Mouse (Mus musculus): ENCODE measurements around the gene Pdcd10. TPM values are rescaled to one million over a fixed set of nuclear protein-coding genes. Genes with fewer than 3 reads are reported as not detected.

The Pdcd10 gene
- polyA plus RNA-seq (2014; fragmentation: Illumina TruSeq; extraction: RNeasy Lipid Tissue Mini Kit (QIAGEN cat#74804); ENCODE audit: low replicate concordance) = 496 TPM

GRCm38 (mm10) chr3:75556695-75557291 is at the start of gene Pdcd10:
Pdcd10 (minus strand) TSS chr3:75556856.

GRCm38 (mm10) chr3:75557292-75557691 is 636 bp upstream of the Pdcd10 start, which contains the start of gene Serpini1:
Serpini1 (plus strand) TSS chr3:75557547.

DNA sequence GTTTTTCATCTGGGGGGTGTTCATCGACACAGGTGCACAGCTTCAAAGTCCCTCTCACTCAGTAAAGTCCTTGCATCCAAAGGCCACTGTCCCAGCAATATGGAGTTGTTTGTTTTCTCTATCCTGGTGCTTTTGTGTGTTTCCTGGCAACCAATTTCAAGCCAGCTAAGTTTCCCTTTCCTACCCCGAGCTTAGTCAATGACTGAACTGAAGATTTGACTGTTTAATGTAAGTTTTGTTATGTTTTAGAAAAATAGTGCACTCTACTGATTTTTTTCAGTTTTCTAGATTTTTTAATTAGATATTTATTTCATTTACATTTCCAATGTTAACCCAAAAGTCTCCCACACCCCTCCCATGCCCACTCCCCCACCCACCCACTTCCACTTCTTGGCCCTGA is 74.6 kb downstream of the Pdcd10 start, which contains the start of gene Wdr49:
TSS of gene Wdr49 (minus strand) at position 101 of the 400 bp plus-strand sequence.

Other genes with a start within 250 kb of the Pdcd10 start
- not detected for gene Wdr49, start 74.7 kb downstream of the Pdcd10 start, polyA plus RNA-seq (2014; fragmentation: Illumina TruSeq; extraction: RNeasy Lipid Tissue Mini Kit (QIAGEN cat#74804); ENCODE audit: low replicate concordance)
- 3.9 TPM for gene Serpini1, start 691 bp upstream of the Pdcd10 start, polyA plus RNA-seq (2014; fragmentation: Illumina TruSeq; extraction: RNeasy Lipid Tissue Mini Kit (QIAGEN cat#74804); ENCODE audit: low replicate concordance)
- gene Gm29133, start 191.3 kb upstream of the Pdcd10 start, polyA plus RNA-seq (2014; fragmentation: Illumina TruSeq; extraction: RNeasy Lipid Tissue Mini Kit (QIAGEN cat#74804); ENCODE audit: low replicate concordance) = not detected